Mouse (Mus musculus) embryonic fibroblast, embryonic 13.5 days (primary cell): ENCODE results near the gene Tut4.

Source experiments
- CTCF ChIP-seq: IDR thresholded peaks from 2 replicates; pipeline ENCODE4 v1.5.1; 2011; ENCODE audit warnings: mild to moderate bottlenecking, control low read depth, low read length, moderate library complexity, borderline replicate concordance; ENCODE audit not compliant: insufficient read depth
- POLR2A ChIP-seq: IDR thresholded peaks from 2 replicates; pipeline ENCODE4 v1.6.1; 2011; ENCODE audit warnings: low read depth, mild to moderate bottlenecking, control low read depth, low read length, moderate library complexity

- TF ChIP-seq POLR2A: no peak
- no peak for TF ChIP-seq CTCF
Observed at GRCm38 (mm10) chr4:108572644-108573043, 113.4 kb downstream of the Tut4 start.
